Mouse (Mus musculus) heart, adult 2 months (tissue): ENCODE data around the gene Mphosph10.
A peak's percentile ranks its signal among the peaks of the same experiment; 100 is the strongest.

ENCODE experiments used
- CTCF ChIP-seq: fragments of 200-600 bp; IDR thresholded peaks from 2 replicates; pipeline ENCODE4 v1.8.1; 2022; ENCODE audit warnings: antibody characterized with exemption, mild to moderate bottlenecking, moderate library complexity
- EP300 ChIP-seq: fragments of 200-500 bp; IDR thresholded peaks from 2 replicates; pipeline ENCODE4 v1.6.1; 2011; ENCODE audit warnings: low read depth, low read length, control low read depth; ENCODE audit not compliant: insufficient read depth
- POLR2A ChIP-seq: fragments of 200-500 bp; IDR thresholded peaks from 2 replicates; pipeline ENCODE4 v1.6.1; 2011; ENCODE audit warnings: mild to moderate bottlenecking, low read depth, low read length, control low read depth; ENCODE audit not compliant: insufficient read depth

DNA sequence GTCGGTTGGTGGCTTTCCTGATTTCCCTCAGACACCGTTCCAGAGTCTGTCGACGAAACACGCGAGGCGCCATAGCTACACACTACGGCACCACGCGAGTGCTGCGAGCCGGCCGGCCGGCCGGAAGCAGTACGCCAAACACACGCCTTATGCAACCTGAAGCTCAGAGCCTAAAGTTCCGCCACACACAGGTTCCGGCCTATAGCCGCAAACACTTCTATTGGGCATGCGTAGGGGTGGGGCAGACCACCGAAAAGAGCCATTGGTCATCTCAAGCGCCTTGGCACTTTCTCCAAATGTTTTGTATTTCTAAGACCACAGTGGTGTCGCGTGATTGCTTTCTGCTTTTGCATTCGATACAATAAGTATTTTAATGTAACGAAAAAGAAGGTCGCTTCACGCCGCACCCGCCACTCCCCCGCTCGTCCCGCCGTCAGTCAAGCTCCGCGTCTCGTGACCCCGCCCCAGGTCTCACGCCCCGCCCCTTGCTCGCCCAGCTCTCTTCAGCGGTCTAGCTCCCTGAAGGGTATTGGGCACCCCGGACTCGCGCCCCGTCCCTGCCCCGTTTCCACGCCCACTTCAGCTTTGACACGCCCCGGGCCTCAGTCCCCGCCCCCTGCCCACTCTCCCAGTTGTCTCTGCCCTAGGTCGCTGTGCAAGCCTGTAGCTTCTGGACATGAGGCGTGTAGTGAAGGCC lies at the start of gene Mphosph10, which contains the start of gene Mcee:
- TF ChIP-seq EP300, result peak; percentile 82; the same call in 1 of the 2 replicates
- peak; percentile 84 for TF ChIP-seq POLR2A
- no peak for TF ChIP-seq CTCF
